Mouse (Mus musculus) testis, adult 2 months (tissue): ENCODE measurements at regions not wholly inside any gene's neighbourhood (a gene's known extent, or its start where the extent isn't known, plus 50 kb on each side); places are given as distances from the start of the nearest gene placed in this dataset.

Source experiments
- H3K27ac ChIP-seq: fragments of 200-500 bp; 2 replicates; pipeline ENCODE4 v1.5.1; 2012; ENCODE audit warnings: low read depth, low read length; ENCODE audit not compliant: control insufficient read depth, insufficient read depth
- H3K27me3 ChIP-seq: fragments of 200-500 bp; 2 replicates; pipeline ENCODE4 v1.6.1; 2012; ENCODE audit warnings: mild to moderate bottlenecking, low read length, moderate library complexity; ENCODE audit not compliant: control insufficient read depth, insufficient read depth
- H3K36me3 ChIP-seq: fragments of 200-500 bp; 2 replicates; pipeline ENCODE4 v1.6.1; 2012; ENCODE audit warnings: mild to moderate bottlenecking, low read length; ENCODE audit not compliant: control insufficient read depth, insufficient read depth
- H3K4me1 ChIP-seq: fragments of 200-500 bp; 2 replicates; pipeline ENCODE4 v1.6.1; 2012; ENCODE audit warnings: low read length; ENCODE audit not compliant: control insufficient read depth, insufficient read depth
- H3K4me3 ChIP-seq: fragments of 200-500 bp; 2 replicates; pipeline ENCODE4 v1.5.1; 2012; ENCODE audit warnings: low read depth, mild to moderate bottlenecking, low read length, moderate library complexity, mixed read lengths; ENCODE audit not compliant: control insufficient read depth
- CTCF ChIP-seq: fragments of 200-500 bp; IDR thresholded peaks from 2 replicates; pipeline ENCODE4 v1.5.1; 2012; ENCODE audit warnings: low read depth, mild to moderate bottlenecking, inconsistent platforms, low read length, moderate library complexity; ENCODE audit not compliant: control insufficient read depth, insufficient read depth, insufficient replicate concordance
- POLR2A ChIP-seq: fragments of 200-500 bp; IDR thresholded peaks from 2 replicates; pipeline ENCODE4 v1.6.1; 2012; ENCODE audit warnings: low read depth, mild to moderate bottlenecking, inconsistent platforms, low read length, moderate library complexity; ENCODE audit not compliant: control insufficient read depth

DNA sequence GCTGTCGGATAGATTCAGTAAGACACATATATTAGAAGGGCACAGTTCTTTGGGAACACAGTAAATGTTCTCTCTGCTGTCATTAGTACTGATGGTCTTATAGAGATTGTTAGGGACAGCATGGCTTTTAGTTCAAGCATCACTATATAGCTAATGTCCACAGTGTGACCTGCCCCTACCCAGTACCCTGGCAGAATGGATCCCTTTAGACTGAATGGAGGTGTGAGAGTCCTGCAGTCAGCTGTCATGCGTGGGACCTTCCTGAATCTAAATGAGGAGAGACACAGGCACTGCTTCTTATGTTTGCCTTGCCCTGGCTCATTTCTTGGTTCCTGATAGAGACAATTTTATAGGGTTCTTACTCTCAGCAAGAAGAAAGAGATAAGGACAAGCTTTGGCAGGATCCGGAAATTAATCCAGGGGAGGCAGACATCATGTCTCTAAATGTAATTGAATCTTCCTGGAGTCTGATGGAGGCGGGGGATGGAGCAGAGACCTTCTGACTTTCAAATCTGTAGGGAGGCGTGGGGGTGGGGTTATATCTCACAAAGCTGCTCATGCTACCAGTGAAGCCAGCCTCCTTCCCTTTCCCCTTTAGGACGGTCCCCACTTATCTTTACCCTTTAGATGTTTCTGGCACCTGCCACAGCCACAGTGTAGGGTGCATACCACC, 456.5 kb downstream of the Dhx35 start:
- TF ChIP-seq POLR2A (no peak), CTCF (no peak)
- Histone ChIP-seq H3K4me3 (no peak overlapping the region), H3K36me3 (no peaks in the 10 kb centered on the region), H3K27me3 (no peaks in the 10 kb centered on the region), H3K4me1 (no peaks in the 10 kb centered on the region), H3K27ac (no peak overlapping the region)

DNA sequence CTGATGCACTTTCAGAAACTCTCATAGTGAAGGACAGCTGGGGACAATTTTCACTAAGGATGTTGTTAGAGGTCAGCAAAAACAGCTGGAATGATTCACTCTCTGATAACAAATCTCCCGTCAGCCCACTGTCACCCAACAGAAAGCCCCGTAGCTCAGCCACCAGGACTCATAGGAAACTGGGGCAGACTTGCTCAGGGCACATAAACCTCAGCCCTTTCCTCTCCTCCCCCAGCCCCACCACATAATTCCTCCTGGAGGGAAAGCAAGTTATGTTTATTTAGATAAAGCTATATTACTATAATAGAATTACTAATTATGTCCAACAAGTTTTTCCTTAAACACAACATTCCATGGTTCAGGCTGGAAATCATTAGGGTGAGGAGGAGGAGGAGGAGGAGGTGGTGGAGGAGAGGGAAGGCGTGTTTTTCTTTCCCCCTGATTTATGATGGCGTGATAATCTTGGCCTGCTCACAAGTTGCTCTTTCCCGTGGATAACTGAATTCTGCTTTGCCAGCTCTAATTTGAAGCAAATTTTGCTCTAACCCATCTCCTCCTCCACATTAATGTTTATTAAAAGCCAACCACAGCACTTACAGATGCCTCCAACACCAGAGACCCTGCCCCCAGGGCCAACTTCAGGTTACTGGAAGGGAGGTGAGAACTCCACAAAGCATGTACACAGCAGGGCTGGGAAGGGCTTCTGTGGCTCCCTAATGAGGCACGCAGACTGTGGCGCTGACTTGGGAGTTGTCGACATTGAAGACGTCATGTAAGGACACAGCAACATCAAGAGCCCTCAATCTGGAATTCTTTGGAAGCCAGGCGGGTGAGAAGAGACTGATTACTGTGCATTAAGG, 475.8 kb downstream of the Dhx35 start:
- Histone ChIP-seq H3K4me3 (no peak overlapping the region), H3K27me3 (no peaks in the 10 kb centered on the region), H3K27ac (no peak overlapping the region), H3K36me3 (no peaks in the 10 kb centered on the region), H3K4me1 (no peaks in the 10 kb centered on the region)
- TF ChIP-seq POLR2A (no peak), CTCF (no peak)

DNA sequence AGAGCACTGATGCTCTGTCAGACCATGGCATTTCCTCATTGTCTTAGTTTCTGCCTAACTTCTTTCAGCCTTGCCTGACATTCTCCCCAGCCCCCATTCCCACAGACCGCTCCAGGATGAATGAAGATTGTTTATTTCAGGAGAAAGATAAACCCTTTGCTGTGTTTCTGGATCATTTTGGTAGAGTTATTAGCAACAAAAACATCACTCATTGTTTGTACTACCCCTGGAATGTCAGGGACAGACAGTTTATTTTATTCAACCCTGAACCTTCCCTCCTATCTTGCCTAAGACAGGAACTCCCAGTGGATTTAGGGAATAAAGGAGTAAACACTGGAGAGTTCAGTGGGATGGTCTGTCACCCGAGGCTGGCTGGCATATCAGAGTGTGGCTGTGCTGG, 484.3 kb downstream of the Dhx35 start:
- no peaks in the 10 kb centered on the region for H3K27me3 ChIP-seq
- TF ChIP-seq POLR2A (no peak), CTCF (no peak)
- H3K36me3 ChIP-seq, result no peaks in the 10 kb centered on the region
- H3K4me1 ChIP-seq, result no peaks in the 10 kb centered on the region
- H3K4me3 ChIP-seq, result no peak overlapping the region
- H3K27ac ChIP-seq, result no peak overlapping the region

DNA sequence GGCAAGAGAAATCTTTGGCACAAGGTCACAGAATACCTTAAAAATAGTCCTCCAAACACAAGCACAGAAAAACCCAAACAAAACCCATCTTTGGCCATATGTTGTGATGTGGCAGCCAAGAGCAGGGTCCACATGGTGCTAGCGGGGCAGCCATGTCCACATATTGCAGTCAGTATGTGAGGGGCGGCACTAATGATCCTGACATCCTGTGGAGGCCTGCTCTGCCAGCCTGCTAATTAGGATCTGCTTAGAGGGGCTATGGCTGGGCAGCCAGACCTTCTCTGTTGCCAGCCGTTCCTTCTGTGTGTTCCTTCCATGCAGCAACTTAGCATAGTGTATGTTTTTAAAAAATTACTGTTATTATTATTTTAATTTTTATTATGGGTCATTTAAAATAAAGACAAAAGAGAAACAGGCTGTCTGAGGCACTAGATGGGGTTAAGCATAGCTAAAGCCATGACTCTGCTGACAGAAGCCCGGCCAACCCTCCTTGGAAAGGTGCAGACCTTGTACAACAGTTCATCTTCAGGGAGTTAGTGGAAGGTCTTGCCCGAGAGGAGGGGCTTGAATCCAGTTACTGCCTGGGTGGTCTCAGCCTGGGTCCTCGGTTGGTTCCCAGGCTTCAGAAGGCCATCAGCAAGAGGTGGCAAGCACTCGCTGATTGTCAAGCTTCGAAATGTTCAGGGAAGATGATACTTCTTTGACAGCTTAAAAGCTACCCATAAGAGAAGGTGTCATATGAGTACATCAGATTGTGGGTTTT, 487.1 kb downstream of the Dhx35 start:
- no peak for TF ChIP-seq POLR2A
- no peak for TF ChIP-seq CTCF
- no peaks in the 10 kb centered on the region for H3K27me3 ChIP-seq
- no peak overlapping the region for H3K27ac ChIP-seq
- H3K36me3 ChIP-seq, result no peaks in the 10 kb centered on the region
- no peak overlapping the region for H3K4me3 ChIP-seq
- no peaks in the 10 kb centered on the region for H3K4me1 ChIP-seq

DNA sequence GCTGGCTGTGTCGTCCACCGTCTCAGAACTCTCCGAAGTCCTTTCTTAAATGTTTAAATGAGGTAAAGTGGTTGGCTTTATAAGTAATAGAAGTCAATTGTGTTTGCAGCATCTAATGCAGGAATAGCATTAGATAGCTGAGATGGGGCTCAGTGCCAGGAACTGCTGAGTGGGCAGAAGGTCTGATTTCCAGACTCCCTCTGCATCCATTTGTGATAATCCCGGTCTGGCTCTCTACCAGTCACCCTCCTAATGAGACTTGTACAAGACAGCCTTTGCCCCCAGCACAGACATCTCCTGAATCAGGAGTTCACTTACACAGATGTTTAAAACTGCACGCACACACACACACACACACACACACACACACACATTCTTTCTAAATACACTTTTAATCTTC, 489.5 kb downstream of the Dhx35 start:
- Histone ChIP-seq H3K27ac (no peak overlapping the region), H3K27me3 (no peaks in the 10 kb centered on the region), H3K36me3 (no peaks in the 10 kb centered on the region), H3K4me1 (no peaks in the 10 kb centered on the region), H3K4me3 (no peak overlapping the region)
- TF ChIP-seq POLR2A, result no peak
- TF ChIP-seq CTCF, result no peak

DNA sequence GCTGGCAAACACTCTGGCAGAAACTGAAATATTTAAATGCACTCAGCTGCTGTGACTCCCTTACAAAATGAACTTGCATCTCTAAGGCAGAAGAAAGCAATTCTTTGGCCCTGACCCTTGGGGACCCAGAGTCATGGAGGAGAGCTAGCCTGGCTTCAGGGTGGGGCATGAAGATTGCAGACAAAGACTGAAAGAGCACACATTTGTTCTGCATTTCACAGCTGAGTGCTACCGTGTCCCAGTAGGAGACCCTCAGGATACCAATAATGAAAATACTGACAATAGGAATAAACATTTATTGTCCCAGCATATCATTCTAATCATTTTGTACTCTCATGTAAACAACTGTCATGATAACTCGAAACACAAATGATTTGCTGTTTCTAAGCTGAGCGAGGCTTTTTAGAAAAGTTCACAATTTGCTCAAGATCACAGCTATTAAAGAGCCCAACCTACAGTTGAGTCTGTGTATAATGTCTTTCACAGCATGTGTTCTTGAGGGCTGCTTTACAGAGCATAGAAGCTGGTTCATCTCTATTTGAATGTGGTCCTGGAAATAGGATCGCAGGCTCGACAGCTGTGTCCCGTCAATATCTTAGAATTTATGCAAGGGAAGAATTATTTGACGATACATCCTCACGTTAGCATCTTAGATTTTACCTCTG, 490.1 kb downstream of the Dhx35 start:
- TF ChIP-seq POLR2A, result no peak
- TF ChIP-seq CTCF, result no peak
- no peaks in the 10 kb centered on the region for H3K36me3 ChIP-seq
- H3K4me1 ChIP-seq, result no peaks in the 10 kb centered on the region
- no peaks in the 10 kb centered on the region for H3K27me3 ChIP-seq
- H3K27ac ChIP-seq, result no peak overlapping the region
- no peak overlapping the region for H3K4me3 ChIP-seq

DNA sequence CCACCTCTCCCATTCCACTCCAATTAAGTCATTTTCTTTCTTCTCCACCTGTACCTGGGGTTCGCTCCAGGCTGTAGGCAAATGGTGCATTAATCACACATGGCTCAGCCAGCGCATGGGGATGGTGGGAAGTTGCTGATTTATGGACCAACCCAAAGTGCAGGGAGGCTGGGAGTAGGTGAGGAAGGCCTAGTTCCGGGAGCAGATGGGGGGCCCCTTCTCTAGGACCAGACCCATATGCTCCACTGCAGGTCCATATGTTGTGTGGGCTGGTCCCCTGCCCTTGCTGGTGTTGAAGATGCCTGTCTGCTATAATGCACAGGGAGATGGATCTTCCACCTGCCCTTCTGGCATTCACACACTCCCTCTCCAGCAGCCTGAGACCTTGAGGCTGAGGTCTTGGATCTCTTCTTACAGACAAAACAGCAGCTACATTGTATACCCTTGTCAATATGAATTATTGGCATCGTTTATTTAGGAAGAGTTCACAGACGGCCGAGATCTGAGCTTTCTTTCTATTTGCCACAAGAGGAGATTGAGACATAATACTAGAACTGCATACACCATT, 493.5 kb downstream of the Dhx35 start:
- no peak for TF ChIP-seq POLR2A
- no peak for TF ChIP-seq CTCF
- Histone ChIP-seq H3K27ac (no peak overlapping the region), H3K4me1 (no peaks in the 10 kb centered on the region)

More for the DNA sequence above, 493.5 kb downstream of the Dhx35 start:
- no peaks in the 10 kb centered on the region for H3K27me3 ChIP-seq
- H3K36me3 ChIP-seq, result no peaks in the 10 kb centered on the region
- H3K4me3 ChIP-seq, result no peak overlapping the region
